Mouse (Mus musculus) forebrain, embryonic 13.5 days (tissue): ENCODE results near the gene AW011738. TPM values are rescaled to one million over a fixed set of nuclear protein-coding genes. Genes with fewer than 3 reads are reported as not detected.

Experiments
- ATAC-seq: fragments of 200-750 bp; cut with Nextera tagmentation; 2 replicates; pipeline ENCODE4 v1.8.0; 2017
- H3K27ac ChIP-seq: fragments of 300-500 bp; sonication (generic); 2 replicates; pipeline ENCODE4 v1.5.1; 2015; ENCODE audit warnings: inconsistent platforms, mild to moderate bottlenecking, moderate library complexity
- H3K27me3 ChIP-seq: fragments of 300-500 bp; sonication (generic); 2 replicates; pipeline ENCODE4 v1.6.1; 2015; ENCODE audit warnings: mild to moderate bottlenecking, inconsistent platforms
- H3K36me3 ChIP-seq: fragments of 300-500 bp; sonication (generic); 2 replicates; pipeline ENCODE4 v1.6.1; 2015; ENCODE audit warnings: mild to moderate bottlenecking, inconsistent platforms; ENCODE audit not compliant: poor library complexity, severe bottlenecking
- H3K4me1 ChIP-seq: fragments of 300-500 bp; sonication (generic); 2 replicates; pipeline ENCODE4 v1.6.1; 2015; ENCODE audit warnings: inconsistent platforms
- H3K4me2 ChIP-seq: fragments of 300-500 bp; sonication (generic); 2 replicates; pipeline ENCODE4 v1.6.1; 2015; ENCODE audit warnings: inconsistent platforms, mild to moderate bottlenecking, moderate library complexity
- H3K4me3 ChIP-seq: fragments of 300-500 bp; sonication (generic); 2 replicates; pipeline ENCODE4 v1.5.1; 2015; ENCODE audit warnings: mild to moderate bottlenecking, inconsistent platforms
- H3K9ac ChIP-seq: fragments of 300-500 bp; sonication (generic); 2 replicates; pipeline ENCODE4 v1.6.1; 2015; ENCODE audit warnings: mild to moderate bottlenecking, inconsistent platforms
- H3K9me3 ChIP-seq: fragments of 300-500 bp; sonication (generic); replicated peaks from 2 replicates; pipeline ENCODE4 v1.6.1; 2016; ENCODE audit warnings: inconsistent platforms
- WGBS: fragments of 180-500 bp; shearing (Covaris S2); methylation state at CpG from one replicate; pipeline ENCODE4 v1.1.7; 2015; 5-methylcytosine and 5-hydroxymethylcytosine counted together
- polyA plus RNA-seq: library from polyadenylated mRNA; unstranded; fragments of >200 nt; fragmentation: Nextera tagmentation; extraction: Ambion mirVana; gene quantifications from 2 replicates; pipeline ENCODE4 v1.2.1, GENCODE M21; 2015

Gene AW011738
- polyA plus RNA-seq, 1 experiment from 2014 or later: 6.2 TPM

DNA sequence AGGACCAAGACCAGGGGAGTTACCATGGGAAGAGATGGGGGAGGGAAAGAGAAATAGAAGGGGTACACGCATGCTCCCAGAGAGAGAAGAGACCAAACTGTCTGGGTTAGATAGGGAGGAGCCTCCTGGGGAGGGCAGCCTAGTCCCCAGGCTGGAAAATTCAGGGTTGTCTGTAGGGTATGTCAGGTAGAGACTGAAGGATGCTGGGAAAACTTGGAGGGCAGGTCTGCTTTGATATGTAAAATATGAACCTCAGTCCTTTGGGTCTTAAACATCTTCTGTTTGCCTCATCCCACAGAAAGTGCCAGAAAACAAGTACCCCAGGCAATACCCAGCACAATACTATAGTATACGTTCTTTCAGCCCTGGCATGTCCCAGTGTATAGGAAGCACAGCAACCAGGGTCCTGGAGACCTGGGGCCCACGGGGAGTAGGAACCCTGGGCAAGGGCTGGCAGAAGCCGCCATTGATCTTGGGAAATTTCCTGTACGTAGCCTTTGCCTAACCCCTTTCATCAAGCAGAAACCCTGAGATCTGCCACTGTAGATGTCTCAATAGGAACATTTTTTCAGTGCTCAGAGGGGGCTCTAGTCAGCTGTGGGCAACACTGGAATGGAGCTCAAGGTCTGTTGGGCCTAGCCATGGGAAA is 14.8 kb upstream of the AW011738 start:
- WGBS: 29% methylated on average over 5 of the region's 5 CpGs
- Histone ChIP-seq H3K4me2 (peak overlapping the region; percentile 80), H3K4me3 (no peak overlapping the region), H3K27ac (peak overlapping the region; percentile 94), H3K4me1 (peaks cover 100% of the 10 kb centered on the region), H3K9ac (peak overlapping the region; percentile 58), H3K27me3 (no peaks in the 10 kb centered on the region), H3K9me3 (no peaks in the 10 kb centered on the region), H3K36me3 (peaks cover 42% of the 10 kb centered on the region)
- no peak for ATAC-seq

DNA sequence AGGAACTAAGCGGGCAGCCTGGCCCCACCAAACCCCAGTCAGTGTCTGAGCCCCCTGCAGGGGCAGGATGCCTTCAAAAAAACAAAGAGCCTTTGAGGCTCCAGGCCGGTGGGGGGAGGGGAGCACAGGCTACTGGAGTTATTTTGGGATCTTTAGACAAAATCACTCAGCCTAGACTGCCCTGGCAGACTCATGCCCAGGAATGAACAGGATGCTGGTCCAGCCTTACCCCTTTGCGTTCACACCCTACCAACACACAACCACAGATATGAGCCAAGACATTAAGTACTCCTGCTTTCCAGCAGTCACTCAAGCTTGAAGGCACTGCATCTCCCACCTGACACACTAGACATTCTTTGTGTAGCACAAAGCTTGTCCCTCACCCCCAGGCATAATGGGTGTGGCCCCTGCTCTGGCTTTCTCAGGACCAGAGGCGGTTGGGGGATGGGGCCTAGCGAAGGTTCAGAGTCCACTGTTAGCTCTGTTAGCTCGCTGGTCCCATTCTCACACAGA is 14.2 kb upstream of the AW011738 start:
- peak overlapping the region; percentile 43 for H3K4me2 ChIP-seq

DNA sequence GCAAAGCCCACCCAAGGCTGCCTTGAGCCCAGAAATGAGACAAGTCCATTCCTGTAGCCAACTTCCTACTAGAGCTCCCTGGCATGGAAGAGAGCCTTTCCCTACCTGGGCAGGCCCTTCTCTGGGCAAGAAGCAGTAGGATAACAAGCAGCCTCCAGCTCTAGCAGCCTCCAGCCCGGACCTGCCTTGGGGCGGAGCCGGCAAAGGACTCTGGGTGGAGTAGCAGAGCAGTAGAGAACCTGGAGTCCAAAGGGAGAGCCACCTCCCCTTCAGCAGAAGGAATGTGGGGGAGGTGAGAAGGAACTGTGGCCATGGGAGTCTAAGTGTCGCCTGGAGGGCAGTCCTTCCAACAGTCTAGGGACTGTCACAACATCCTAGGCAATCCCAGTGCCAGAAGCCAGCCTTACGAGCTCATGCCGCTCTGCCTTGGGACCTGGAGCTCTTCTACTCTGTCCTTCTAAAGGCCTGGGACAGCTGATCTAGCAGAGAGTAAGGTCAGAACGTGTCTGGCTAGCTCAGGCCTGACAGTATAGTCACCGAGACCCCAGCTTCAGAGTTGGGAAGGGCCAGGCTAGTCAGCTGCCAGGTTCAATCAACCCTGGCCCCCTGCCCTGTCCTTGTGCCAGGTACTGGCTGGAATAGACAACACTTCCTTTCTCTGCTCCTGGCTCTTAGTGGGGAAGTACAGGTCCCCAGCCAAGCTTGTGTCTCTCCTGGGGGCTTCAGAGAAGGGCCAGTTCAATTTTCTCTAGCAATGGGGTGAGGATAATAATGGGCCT is 10.5 kb upstream of the AW011738 start:
- no peak overlapping the region for H3K4me3 ChIP-seq
- H3K4me1 ChIP-seq: peaks cover 90% of the 10 kb centered on the region
- no peak overlapping the region for H3K4me2 ChIP-seq
- no peaks in the 10 kb centered on the region for H3K27me3 ChIP-seq
- peak overlapping the region; percentile 40; the same call in 1 of the 2 replicates for H3K9ac ChIP-seq
- no peak for ATAC-seq
- 60% methylated on average over 8 of the region's 8 CpGs for whole genome bisulfite sequencing
- no peaks in the 10 kb centered on the region for H3K9me3 ChIP-seq
- peaks cover 56% of the 10 kb centered on the region for H3K36me3 ChIP-seq
- H3K27ac ChIP-seq: peak overlapping the region; percentile 36; the same call in 1 of the 2 replicates

More for the DNA sequence above, 14.2 kb upstream of the AW011738 start:
- 4% methylated on average over 6 of the region's 6 CpGs for WGBS
- no peaks in the 10 kb centered on the region for H3K9me3 ChIP-seq
- peaks cover 44% of the 10 kb centered on the region for H3K36me3 ChIP-seq
- ATAC-seq: peak; percentile 32
- H3K4me1 ChIP-seq: peaks cover 100% of the 10 kb centered on the region
- peak overlapping the region; percentile 94 for H3K27ac ChIP-seq
- H3K9ac ChIP-seq: peak overlapping the region; percentile 58
- H3K27me3 ChIP-seq: no peaks in the 10 kb centered on the region
- 0 out of 2 replicates have a peak overlapping the region, but pooled peaks have one; percentile 13 for H3K4me3 ChIP-seq

DNA sequence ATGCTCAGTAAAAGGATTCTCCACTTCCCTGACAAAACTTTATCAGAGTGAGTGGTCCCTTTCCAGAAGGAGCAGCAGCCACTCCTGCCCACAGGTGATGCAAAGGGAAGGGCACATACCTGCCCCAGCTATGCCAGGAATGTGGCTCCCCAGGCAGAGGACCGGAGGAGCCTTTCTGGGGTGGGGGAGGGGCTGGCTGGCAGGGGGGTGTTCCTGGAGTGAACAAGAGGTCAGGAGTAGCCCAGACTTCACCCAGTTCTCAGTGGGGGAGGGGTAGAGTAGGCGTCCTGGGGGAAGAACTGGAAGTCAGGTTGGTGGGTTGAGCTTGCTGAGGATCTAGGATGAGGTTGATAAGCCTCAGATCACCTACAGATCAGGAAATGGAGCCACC is 9.9 kb upstream of the AW011738 start:
- no peaks in the 10 kb centered on the region for H3K27me3 ChIP-seq
- H3K27ac ChIP-seq: peak overlapping the region; percentile 36; the same call in 1 of the 2 replicates
- H3K4me1 ChIP-seq: peaks cover 84% of the 10 kb centered on the region
- WGBS: 24% methylated on average over 2 of the region's 2 CpGs
- no peak overlapping the region for H3K9ac ChIP-seq
- peaks cover 56% of the 10 kb centered on the region for H3K36me3 ChIP-seq
- no peak for ATAC-seq
- 0 out of 2 replicates have a peak overlapping the region, but pooled peaks have one; percentile 8 for H3K4me2 ChIP-seq
- H3K4me3 ChIP-seq: no peak overlapping the region
- no peaks in the 10 kb centered on the region for H3K9me3 ChIP-seq

- Histone ChIP-seq H3K4me3 (no peak overlapping the region), H3K4me2 (peak overlapping the region; percentile 92), H3K27ac (no peak overlapping the region), H3K27me3 (no peaks in the 10 kb centered on the region), H3K4me1 (peaks cover 77% of the 10 kb centered on the region), H3K9me3 (no peaks in the 10 kb centered on the region), H3K9ac (no peak overlapping the region; the same call in 1 of the 2 replicates), H3K36me3 (peaks cover 56% of the 10 kb centered on the region)
- WGBS: 68% methylated on average over 5 of the region's 5 CpGs
- no peak for ATAC-seq
Observed at GRCm38 (mm10) chr4:156193906-156194305, 9.2 kb upstream of the AW011738 start.

- H3K27ac ChIP-seq: peak overlapping the region; percentile 35; the same call in 1 of the 2 replicates
- peak overlapping the region; percentile 92 for H3K4me2 ChIP-seq
- H3K9ac ChIP-seq: peak overlapping the region; percentile 38; the same call in 1 of the 2 replicates
- no peaks in the 10 kb centered on the region for H3K27me3 ChIP-seq
- peaks cover 73% of the 10 kb centered on the region for H3K4me1 ChIP-seq
- ATAC-seq: no peak
- no peak overlapping the region; the same call in 1 of the 2 replicates for H3K4me3 ChIP-seq
- WGBS: 46% methylated on average over 6 of the region's 6 CpGs
- H3K36me3 ChIP-seq: peaks cover 56% of the 10 kb centered on the region
- H3K9me3 ChIP-seq: no peaks in the 10 kb centered on the region
Observed at GRCm38 (mm10) chr4:156194346-156194745, 8.8 kb upstream of the AW011738 start.

DNA sequence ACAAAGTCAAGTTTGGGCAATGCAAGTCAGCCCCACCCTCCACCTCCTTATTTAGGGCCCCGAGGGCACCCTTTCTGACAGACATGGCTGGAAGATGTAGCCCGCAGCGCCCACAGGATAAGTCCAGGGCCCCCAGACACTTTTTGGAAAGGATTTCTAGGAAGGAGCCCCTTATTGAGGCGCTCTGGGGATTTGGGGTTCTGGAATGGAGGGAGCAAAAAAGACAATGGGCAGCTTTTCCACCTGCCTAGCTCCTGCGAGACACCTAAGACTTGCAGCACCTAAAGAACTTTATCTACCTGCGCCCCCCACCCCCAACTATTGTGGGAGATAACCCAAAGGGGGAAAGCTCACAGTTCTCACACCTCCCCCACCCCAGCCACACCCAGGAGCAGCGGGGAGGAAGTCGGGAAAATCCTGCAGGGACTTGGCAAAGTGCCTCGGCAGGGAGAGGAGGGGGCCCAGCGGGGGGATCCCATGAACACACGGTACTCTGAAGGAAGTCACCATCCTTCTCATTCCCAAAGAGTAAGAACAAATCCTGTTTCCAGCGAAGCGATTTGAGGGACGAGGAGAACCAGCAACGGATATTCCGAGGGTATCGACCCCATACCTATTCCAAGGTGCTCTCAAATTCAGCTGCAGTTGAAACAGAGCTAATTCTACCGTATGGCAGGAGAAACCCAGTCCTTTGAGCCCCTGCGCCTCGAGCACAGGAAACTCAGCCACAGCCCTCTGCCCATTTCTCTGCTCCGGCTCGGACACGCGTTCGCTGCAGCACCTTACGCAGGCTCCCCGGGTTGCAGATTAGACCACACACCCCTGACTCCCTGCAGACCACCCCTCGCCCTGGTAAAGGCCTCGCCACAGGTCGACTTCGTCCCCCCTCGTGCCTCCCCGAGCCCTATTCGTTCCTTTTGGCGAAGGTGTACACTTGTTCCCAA is 6.9 kb upstream of the AW011738 start:
- Histone ChIP-seq H3K9me3 (no peaks in the 10 kb centered on the region), H3K27ac (peak overlapping the region; percentile 85), H3K27me3 (no peaks in the 10 kb centered on the region), H3K4me1 (peaks cover 54% of the 10 kb centered on the region), H3K4me3 (peak overlapping the region; percentile 83), H3K9ac (peak overlapping the region; percentile 92), H3K36me3 (peaks cover 42% of the 10 kb centered on the region), H3K4me2 (peak overlapping the region; percentile 92)
- peak; percentile 7 for ATAC-seq
- 3% methylated on average over 35 of the region's 35 CpGs for WGBS

- peak within 1 kb of the TSS; percentile 83 for H3K4me3 ChIP-seq
- no peaks in the 10 kb centered on the region for H3K27me3 ChIP-seq
- 0% methylated on average over 38 of the region's 88 CpGs for WGBS
- ATAC-seq: peak; percentile 79
- H3K4me2 ChIP-seq: peak within 1 kb of the TSS; percentile 92
- H3K4me1 ChIP-seq: peaks cover 47% of the 10 kb centered on the region
- H3K36me3 ChIP-seq: peaks cover 31% of the 10 kb centered on the region
- no peaks in the 10 kb centered on the region for H3K9me3 ChIP-seq
- peak within 1 kb of the TSS; percentile 92 for H3K9ac ChIP-seq
- H3K27ac ChIP-seq: peak within 1 kb of the TSS; percentile 97
Observed at GRCm38 (mm10) chr4:156197131-156197828, 5.8 kb upstream of the AW011738 start, which contains the start of gene Agrn. Gene Agrn (minus strand): TSS chr4:156197488.

GRCm38 (mm10) chr4:156197829-156198205 is 5.3 kb upstream of the AW011738 start:
- H3K4me2 ChIP-seq: peak overlapping the region; percentile 63

DNA sequence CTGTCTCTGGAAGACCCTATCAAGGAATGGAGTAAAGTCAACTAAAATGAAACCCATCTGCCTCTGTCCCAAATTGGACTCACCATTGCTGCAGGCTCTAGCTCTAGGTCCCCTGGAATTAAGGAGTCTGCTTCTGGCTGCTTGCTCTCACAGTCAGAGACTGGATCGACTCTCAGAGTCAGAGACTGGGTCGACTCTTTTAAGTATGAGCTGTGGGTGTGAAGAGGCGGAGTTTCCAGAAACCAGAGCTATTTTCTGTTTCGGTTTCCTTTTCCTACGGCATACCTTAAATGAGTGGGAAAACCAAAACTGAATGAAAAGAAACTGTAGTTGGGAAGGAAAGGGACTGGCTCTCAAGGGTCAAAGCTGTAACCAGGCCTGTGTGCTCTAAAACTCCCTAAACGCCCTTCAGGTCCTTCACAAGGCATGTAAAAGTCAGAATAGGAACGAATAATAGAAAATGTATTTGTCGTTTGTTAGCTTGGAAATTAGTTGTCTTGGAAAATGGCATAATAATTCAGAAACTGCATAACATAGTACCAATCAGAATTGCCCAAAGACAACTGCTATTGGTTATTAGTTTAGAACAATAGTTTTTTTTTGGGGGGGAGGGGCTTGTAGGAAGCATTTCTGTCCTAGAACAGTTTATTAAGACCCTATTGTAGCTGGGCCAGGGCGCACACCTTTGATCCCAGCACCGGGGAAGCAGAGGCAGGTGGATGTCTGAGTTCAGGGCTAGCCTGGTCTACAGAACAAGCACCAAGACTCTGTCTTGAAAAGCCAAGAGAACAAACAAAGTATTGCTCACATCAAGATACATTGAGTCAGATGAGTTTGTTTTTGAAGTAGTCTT is 2.3 kb upstream of the AW011738 start, which contains the start of gene Isg15:
Isg15 (minus strand) TSS at position 196 of the 853 bp plus-strand sequence.
- no peaks in the 10 kb centered on the region for H3K36me3 ChIP-seq
- WGBS: 66% methylated on average over 10 of the region's 10 CpGs
- H3K9me3 ChIP-seq: no peaks in the 10 kb centered on the region
- H3K4me3 ChIP-seq: no peak within 1 kb of the TSS
- no peak within 1 kb of the TSS for H3K9ac ChIP-seq
- ATAC-seq: no peak
- peaks cover 39% of the 10 kb centered on the region for H3K4me1 ChIP-seq
- no peak within 1 kb of the TSS for H3K4me2 ChIP-seq
- no peaks in the 10 kb centered on the region for H3K27me3 ChIP-seq
- H3K27ac ChIP-seq: no peak within 1 kb of the TSS

More at GRCm38 (mm10) chr4:156197829-156198205, 5.3 kb upstream of the AW011738 start:
- WGBS: 0% methylated on average over 15 of the region's 26 CpGs
- Histone ChIP-seq H3K4me3 (peak overlapping the region; percentile 83), H3K9me3 (no peaks in the 10 kb centered on the region), H3K9ac (peak overlapping the region; percentile 71), H3K36me3 (peaks cover 26% of the 10 kb centered on the region), H3K27me3 (no peaks in the 10 kb centered on the region), H3K4me1 (peaks cover 47% of the 10 kb centered on the region), H3K27ac (peak overlapping the region; percentile 97)
- peak; percentile 93 for ATAC-seq
